16 mouse cellular contexts compared by ENCODE assay signal in genomic region chr15:3490011-3490410, GRCm38 (mm10).
"Had no signal": no experiment of that assay in that cellular context is flagged by ENCODE, and none has a peak within 500 bp of the region (broad histone marks: within the 10 kb centered on the region; RNA-seq: fewer than 3 reads in every experiment).

No protein-coding gene starts in this region.

- ATAC-seq: midbrain, embryonic 13.5 days; midbrain, embryonic 15.5 days had no signal

- H3K9ac ChIP-seq: liver, embryonic 15.5 days; liver, postnatal 0 days; lung, embryonic 15.5 days; midbrain, embryonic 13.5 days; midbrain, embryonic 15.5 days; neural tube, embryonic 12.5 days; stomach, embryonic 15.5 days had no signal

- H3K36me3 ChIP-seq: liver, embryonic 15.5 days; lung, embryonic 15.5 days; midbrain, embryonic 13.5 days; midbrain, embryonic 15.5 days; neural tube, embryonic 12.5 days; stomach, embryonic 15.5 days had no signal

- H3K27me3 ChIP-seq: liver, embryonic 15.5 days; lung, embryonic 15.5 days; megakaryocyte, embryonic 14.5 days; midbrain, embryonic 13.5 days; midbrain, embryonic 15.5 days; neural tube, embryonic 12.5 days; stomach, embryonic 15.5 days had no signal

- H3K4me2 ChIP-seq: liver, embryonic 15.5 days; lung, embryonic 15.5 days; midbrain, embryonic 11.5 days; midbrain, embryonic 13.5 days; midbrain, embryonic 15.5 days; neural tube, embryonic 12.5 days; stomach, embryonic 15.5 days had no signal

- H3K9me3 ChIP-seq: liver, embryonic 15.5 days; lung, embryonic 15.5 days; megakaryocyte, embryonic 14.5 days; midbrain, embryonic 13.5 days; midbrain, embryonic 15.5 days; neural tube, embryonic 12.5 days; stomach, embryonic 15.5 days had no signal

- DNase-seq: liver, postnatal 0 days; lung, postnatal 10 days; right cerebral cortex, postnatal 14 days; thymus, adult 2 months; thymus, postnatal 25 days; thymus, postnatal 4 days had no signal

- H3K27ac ChIP-seq: liver, embryonic 15.5 days; lung, embryonic 15.5 days; macrophage; midbrain, embryonic 13.5 days; midbrain, embryonic 15.5 days; neural tube, embryonic 12.5 days; stomach, embryonic 15.5 days; stomach, postnatal 0 days had no signal

- H3K4me3 ChIP-seq: liver, embryonic 15.5 days; lung, embryonic 15.5 days; megakaryocyte, embryonic 14.5 days; midbrain, embryonic 13.5 days; midbrain, embryonic 15.5 days; neural tube, embryonic 12.5 days; stomach, embryonic 15.5 days had no signal

- H3K4me1 ChIP-seq: liver, embryonic 15.5 days; megakaryocyte, embryonic 14.5 days; midbrain, embryonic 13.5 days; midbrain, embryonic 15.5 days; neural tube, embryonic 12.5 days had no signal
